Mouse (Mus musculus): Measurements from ENCODE around the gene Adk. TPM values are rescaled to one million over a fixed set of nuclear protein-coding genes. Genes with fewer than 3 reads are reported as not detected.

Adk gene
- polyA plus RNA-seq, 1 experiment from 2014 or later = 135 TPM

DNA sequence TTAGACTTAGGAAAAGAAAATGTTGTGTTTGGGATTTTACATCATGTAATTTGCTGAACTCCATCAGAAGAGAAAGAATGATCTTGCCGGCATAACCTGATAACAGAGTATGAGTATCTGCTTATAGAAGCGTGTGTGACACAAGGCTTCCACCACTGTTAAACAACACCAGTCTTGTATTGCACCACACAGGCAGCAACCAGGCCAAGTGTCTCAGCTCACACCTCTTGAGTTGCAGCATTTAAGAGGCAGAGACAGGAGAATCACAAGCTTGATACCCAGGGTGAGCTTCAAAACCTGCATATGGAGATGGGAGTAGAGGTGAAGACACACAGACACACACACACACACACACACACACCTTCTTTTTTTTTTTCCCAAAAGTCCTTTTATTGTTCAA, 184.7 kb downstream of the Adk start:
- no peak overlapping the region for H3K4me2 ChIP-seq (replicated peaks)
- no peaks in the 10 kb centered on the region for H3K4me1 ChIP-seq
- H3K27me3 ChIP-seq = no peaks in the 10 kb centered on the region
- H3K27ac ChIP-seq = no peak overlapping the region
- H3K36me3 ChIP-seq = no peaks in the 10 kb centered on the region
- no peak overlapping the region for H3K9ac ChIP-seq
- no peaks in the 10 kb centered on the region for H3K9me3 ChIP-seq
- no peak for ATAC-seq (ENCODE audit: insufficient number of reproducible peaks, insufficient read depth, low FRiP score, low TSS enrichment)
- 96% methylated on average over 2 of the region's 2 CpGs for WGBS
- H3K4me3 ChIP-seq = no peak overlapping the region

DNA sequence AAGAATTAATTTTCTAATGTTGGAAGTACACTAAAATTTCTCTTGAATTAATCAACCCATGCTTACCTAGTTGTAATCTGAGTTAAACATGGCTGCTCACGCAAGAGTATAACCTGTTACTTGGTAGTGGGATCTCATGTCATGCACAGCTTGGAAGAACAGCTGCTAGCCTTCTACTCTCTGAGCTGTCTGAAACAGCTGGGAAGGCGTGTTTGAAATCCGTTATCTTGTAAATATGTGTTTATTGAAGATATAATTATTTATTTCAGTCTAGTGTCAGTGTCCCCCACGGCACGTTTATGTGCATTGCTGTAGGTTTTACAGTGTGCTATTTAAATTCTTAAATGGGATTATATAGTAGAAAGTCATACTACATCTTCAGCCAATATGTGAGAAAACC, 188.7 kb downstream of the Adk start:
- WGBS = 85% methylated on average over 5 of the region's 5 CpGs
- no peaks in the 10 kb centered on the region for H3K36me3 ChIP-seq
- no peaks in the 10 kb centered on the region for H3K9me3 ChIP-seq
- no peak overlapping the region for H3K27ac ChIP-seq
- no peak overlapping the region for H3K9ac ChIP-seq
- no peaks in the 10 kb centered on the region for H3K27me3 ChIP-seq
- no peak for ATAC-seq (ENCODE audit: insufficient number of reproducible peaks, insufficient read depth, low FRiP score, low TSS enrichment)
- no peak overlapping the region for H3K4me2 ChIP-seq (replicated peaks)
- no peak overlapping the region for H3K4me3 ChIP-seq
- no peaks in the 10 kb centered on the region for H3K4me1 ChIP-seq

DNA sequence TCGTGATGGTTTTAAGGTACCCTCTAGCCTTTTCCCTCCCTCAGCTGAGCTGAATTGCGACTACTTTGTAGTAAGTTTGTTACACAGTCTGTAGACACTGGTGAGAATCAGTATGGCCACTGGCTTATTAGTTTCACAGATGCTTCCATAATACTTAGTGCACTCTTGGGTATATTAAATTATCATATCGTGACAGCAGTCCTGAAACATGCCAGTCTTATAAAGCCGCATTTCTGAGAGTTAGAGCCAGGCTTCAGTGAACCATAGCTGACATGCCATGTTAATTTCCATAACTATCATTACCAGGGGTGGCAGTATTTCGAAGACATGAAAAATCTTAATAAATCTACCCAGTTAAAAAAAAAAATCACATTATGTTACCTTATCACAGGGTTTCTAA, 199.0 kb downstream of the Adk start:
- Histone ChIP-seq H3K4me1 (peaks cover 20% of the 10 kb centered on the region; the same call in 1 of the 2 replicates), H3K27ac (no peak overlapping the region), H3K4me2 (replicated peaks) (no peak overlapping the region), H3K27me3 (no peaks in the 10 kb centered on the region), H3K9ac (no peak overlapping the region), H3K4me3 (no peak overlapping the region), H3K36me3 (no peaks in the 10 kb centered on the region), H3K9me3 (no peaks in the 10 kb centered on the region)
- WGBS = 43% methylated on average over 5 of the region's 5 CpGs
- ATAC-seq (ENCODE audit: insufficient number of reproducible peaks, insufficient read depth, low FRiP score, low TSS enrichment) = no peak

- Histone ChIP-seq H3K27ac (peak overlapping the region; percentile 54), H3K27me3 (no peaks in the 10 kb centered on the region), H3K9ac (no peak overlapping the region), H3K36me3 (no peaks in the 10 kb centered on the region), H3K4me2 (replicated peaks) (peak overlapping the region; percentile 24; the same call in 1 of the 2 replicates), H3K4me3 (no peak overlapping the region), H3K4me1 (peaks cover 20% of the 10 kb centered on the region; the same call in 1 of the 2 replicates), H3K9me3 (no peaks in the 10 kb centered on the region)
- WGBS = 5% methylated on average over 7 of the region's 7 CpGs
- peak; percentile 90 for ATAC-seq (ENCODE audit: insufficient number of reproducible peaks, insufficient read depth, low FRiP score, low TSS enrichment)
These were observed 200.0 kb downstream of the Adk start for GRCm38 (mm10) chr14:21252326-21252886.

DNA sequence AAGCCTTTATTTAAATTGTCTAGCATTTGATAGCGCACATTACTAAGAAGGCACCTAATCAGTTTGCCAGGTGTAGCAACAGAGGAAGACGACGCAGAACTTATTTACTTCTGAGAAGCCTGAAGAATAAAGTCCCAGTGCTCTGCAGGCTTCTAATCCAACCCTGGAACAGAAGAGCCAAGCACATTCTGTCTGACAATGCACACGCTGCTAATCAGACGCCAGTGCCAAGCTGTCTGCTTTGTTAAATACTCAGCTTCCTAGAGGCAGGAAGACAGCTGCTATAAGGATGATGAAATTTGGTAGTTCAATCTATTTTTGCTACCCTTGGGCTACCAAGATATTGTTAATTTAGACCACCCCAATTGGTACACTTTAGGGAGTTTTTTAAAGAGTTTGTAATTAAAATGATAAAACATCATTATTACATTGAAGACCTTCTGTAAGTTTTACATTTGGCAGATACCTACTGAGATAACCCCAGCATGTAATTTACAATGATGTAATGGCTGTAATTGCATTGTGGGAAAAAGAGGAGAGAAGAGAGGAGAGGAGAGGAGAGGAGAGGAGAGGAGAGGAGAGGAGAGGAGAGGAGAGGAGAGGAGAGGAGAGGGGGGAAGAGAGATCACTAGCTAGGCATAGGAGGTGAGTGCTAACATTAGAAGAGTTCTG, 201.1 kb downstream of the Adk start:
- ATAC-seq (ENCODE audit: insufficient number of reproducible peaks, insufficient read depth, low FRiP score, low TSS enrichment) = no peak
- H3K36me3 ChIP-seq = no peaks in the 10 kb centered on the region
- peak overlapping the region; percentile 67 for H3K27ac ChIP-seq
- H3K27me3 ChIP-seq = no peaks in the 10 kb centered on the region
- no peaks in the 10 kb centered on the region for H3K9me3 ChIP-seq
- no peak overlapping the region for H3K9ac ChIP-seq
- no peak overlapping the region for H3K4me2 ChIP-seq (replicated peaks)
- 29% methylated on average over 5 of the region's 5 CpGs for WGBS
- H3K4me1 ChIP-seq = peaks cover 20% of the 10 kb centered on the region; the same call in 1 of the 2 replicates
- no peak overlapping the region for H3K4me3 ChIP-seq

GRCm38 (mm10) chr14:21253993-21254339, 201.6 kb downstream of the Adk start:
- Histone ChIP-seq H3K9me3 (no peaks in the 10 kb centered on the region), H3K27me3 (no peaks in the 10 kb centered on the region), H3K36me3 (no peaks in the 10 kb centered on the region), H3K4me1 (peaks cover 20% of the 10 kb centered on the region; the same call in 1 of the 2 replicates), H3K4me3 (no peak overlapping the region), H3K4me2 (replicated peaks) (no peak overlapping the region), H3K9ac (no peak overlapping the region), H3K27ac (peak overlapping the region; percentile 67; the same call in 1 of the 2 replicates)
- 60% methylated on average over 2 of the region's 2 CpGs for WGBS
- ATAC-seq (ENCODE audit: insufficient number of reproducible peaks, insufficient read depth, low FRiP score, low TSS enrichment) = no peak

DNA sequence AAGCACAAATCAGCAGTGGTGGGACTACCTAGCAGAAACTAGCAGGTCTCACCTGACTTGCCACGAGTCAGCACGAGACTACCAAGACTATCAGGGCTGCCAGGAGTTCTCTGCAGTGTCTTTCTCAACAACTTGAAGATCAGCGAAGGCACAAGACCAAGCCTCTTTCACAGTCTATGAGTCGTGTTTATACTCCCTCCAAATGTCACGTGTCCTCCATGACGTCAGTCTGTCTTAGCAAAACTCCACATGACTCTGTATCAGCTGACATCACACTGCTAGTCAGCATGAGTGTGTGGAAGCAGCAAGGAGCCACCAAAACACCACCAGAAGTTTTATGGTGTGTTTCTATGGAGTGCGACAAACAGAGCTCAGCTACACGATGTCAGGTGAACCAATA, 215.9 kb downstream of the Adk start:
- H3K4me2 ChIP-seq (replicated peaks) = no peak overlapping the region
- no peaks in the 10 kb centered on the region for H3K36me3 ChIP-seq
- no peak overlapping the region for H3K27ac ChIP-seq
- H3K27me3 ChIP-seq = no peaks in the 10 kb centered on the region
- H3K4me1 ChIP-seq = no peaks in the 10 kb centered on the region
- WGBS = 88% methylated on average over 8 of the region's 8 CpGs
- no peak overlapping the region for H3K9ac ChIP-seq
- ATAC-seq (ENCODE audit: insufficient number of reproducible peaks, insufficient read depth, low FRiP score, low TSS enrichment) = no peak
- H3K4me3 ChIP-seq = no peak overlapping the region
- H3K9me3 ChIP-seq = no peaks in the 10 kb centered on the region

- Histone ChIP-seq H3K36me3 (no peaks in the 10 kb centered on the region), H3K4me1 (0 out of 2 replicates have a peak, but pooled peaks cover 3% of the 10 kb centered on the region), H3K4me3 (no peak overlapping the region), H3K27me3 (no peaks in the 10 kb centered on the region), H3K27ac (no peak overlapping the region), H3K9me3 (no peaks in the 10 kb centered on the region), H3K4me2 (replicated peaks) (no peak overlapping the region), H3K9ac (no peak overlapping the region)
- ATAC-seq (ENCODE audit: insufficient number of reproducible peaks, insufficient read depth, low FRiP score, low TSS enrichment) = no peak
- 76% methylated on average over 4 of the region's 4 CpGs for WGBS
These were observed 219.1 kb downstream of the Adk start for GRCm38 (mm10) chr14:21271472-21271871.

GRCm38 (mm10) chr14:21275786-21276185, 223.4 kb downstream of the Adk start:
- no peak overlapping the region for H3K4me3 ChIP-seq
- 0 out of 2 replicates have a peak, but pooled peaks cover 5% of the 10 kb centered on the region for H3K4me1 ChIP-seq
- no peak overlapping the region for H3K9ac ChIP-seq
- WGBS = 75% methylated on average over 1 of the region's 1 CpGs
- H3K9me3 ChIP-seq = no peaks in the 10 kb centered on the region
- H3K4me2 ChIP-seq (replicated peaks) = no peak overlapping the region
- ATAC-seq (ENCODE audit: insufficient number of reproducible peaks, insufficient read depth, low FRiP score, low TSS enrichment) = no peak
- H3K27me3 ChIP-seq = no peaks in the 10 kb centered on the region
- H3K36me3 ChIP-seq = no peaks in the 10 kb centered on the region
- no peak overlapping the region for H3K27ac ChIP-seq

- 92% methylated on average over 2 of the region's 2 CpGs for WGBS
- H3K27ac ChIP-seq = no peak overlapping the region
These were observed 225.9 kb downstream of the Adk start for GRCm38 (mm10) chr14:21278290-21278689.

GRCm38 (mm10) chr14:21278907-21279535, 226.6 kb downstream of the Adk start:
- no peak overlapping the region for H3K4me3 ChIP-seq
- H3K4me1 ChIP-seq = peaks cover 12% of the 10 kb centered on the region; the same call in 1 of the 2 replicates
- no peak overlapping the region for H3K27ac ChIP-seq
- no peaks in the 10 kb centered on the region for H3K27me3 ChIP-seq
- H3K9ac ChIP-seq = no peak overlapping the region
- ATAC-seq (ENCODE audit: insufficient number of reproducible peaks, insufficient read depth, low FRiP score, low TSS enrichment) = no peak
- H3K4me2 ChIP-seq (replicated peaks) = no peak overlapping the region
- no peaks in the 10 kb centered on the region for H3K36me3 ChIP-seq
- WGBS = 65% methylated on average over 6 of the region's 6 CpGs
- no peaks in the 10 kb centered on the region for H3K9me3 ChIP-seq

More at GRCm38 (mm10) chr14:21278290-21278689, 225.9 kb downstream of the Adk start:
- ATAC-seq (ENCODE audit: insufficient number of reproducible peaks, insufficient read depth, low FRiP score, low TSS enrichment) = no peak
- Histone ChIP-seq H3K4me1 (0 out of 2 replicates have a peak, but pooled peaks cover 6% of the 10 kb centered on the region), H3K9ac (no peak overlapping the region), H3K4me3 (no peak overlapping the region), H3K36me3 (no peaks in the 10 kb centered on the region), H3K27me3 (no peaks in the 10 kb centered on the region), H3K9me3 (no peaks in the 10 kb centered on the region), H3K4me2 (replicated peaks) (no peak overlapping the region)

DNA sequence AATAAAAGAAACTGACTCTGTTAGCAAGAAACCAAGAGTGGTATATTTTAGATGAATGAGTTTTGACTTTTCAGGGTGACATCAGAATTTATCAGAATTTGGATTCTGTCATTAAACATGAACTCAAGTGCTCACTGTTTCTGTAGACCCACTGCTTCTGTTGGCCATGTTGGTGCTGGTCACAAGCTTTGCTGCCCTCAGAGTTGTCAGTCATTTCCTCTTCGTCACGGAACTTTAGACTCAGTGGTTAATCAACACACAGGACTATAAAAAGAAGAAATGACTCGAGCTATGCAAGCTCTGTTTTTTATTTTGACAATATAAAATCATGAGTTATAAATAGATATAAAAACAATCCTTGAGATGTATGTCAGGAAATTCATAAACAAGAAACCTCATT, 228.1 kb downstream of the Adk start:
- H3K4me1 ChIP-seq = peaks cover 19% of the 10 kb centered on the region; the same call in 1 of the 2 replicates
- no peak overlapping the region for H3K4me3 ChIP-seq
- no peak for ATAC-seq (ENCODE audit: insufficient number of reproducible peaks, insufficient read depth, low FRiP score, low TSS enrichment)
- no peaks in the 10 kb centered on the region for H3K27me3 ChIP-seq
- H3K27ac ChIP-seq = no peak overlapping the region
- no peaks in the 10 kb centered on the region for H3K9me3 ChIP-seq
- 68% methylated on average over 3 of the region's 3 CpGs for WGBS
- H3K4me2 ChIP-seq (replicated peaks) = no peak overlapping the region
- no peaks in the 10 kb centered on the region for H3K36me3 ChIP-seq
- no peak overlapping the region for H3K9ac ChIP-seq
